Mouse (Mus musculus): Measurements from ENCODE around the gene Bgn.

- no peak for TF ChIP-seq CTCF (conservative IDR thresholded peaks at IDR 0.05; ENCODE audit: low read length)
- TF ChIP-seq POU5F1 (IDR thresholded peaks at IDR 0.05; ENCODE audit: borderline replicate concordance, low read length) = no peak
- TF ChIP-seq NANOG (IDR thresholded peaks at IDR 0.05; ENCODE audit: borderline replicate concordance, low read length) = no peak
Measured at GRCm38 (mm10) chrX:73486920-73487319, 3.5 kb downstream of the Bgn start.
